Mouse (Mus musculus) stomach, postnatal 0 days (tissue): ENCODE data around the gene Fdxacb1.

Experiments
- CTCF ChIP-seq: IDR thresholded peaks from 2 replicates; pipeline ENCODE4 v1.5.1; 2016; ENCODE audit warnings: antibody characterized with exemption, low read depth, mild to moderate bottlenecking, moderate library complexity
- EP300 ChIP-seq: optimal IDR thresholded peaks from 2 replicates; pipeline ENCODE3; 2016; ENCODE audit warnings: antibody characterized with exemption

DNA sequence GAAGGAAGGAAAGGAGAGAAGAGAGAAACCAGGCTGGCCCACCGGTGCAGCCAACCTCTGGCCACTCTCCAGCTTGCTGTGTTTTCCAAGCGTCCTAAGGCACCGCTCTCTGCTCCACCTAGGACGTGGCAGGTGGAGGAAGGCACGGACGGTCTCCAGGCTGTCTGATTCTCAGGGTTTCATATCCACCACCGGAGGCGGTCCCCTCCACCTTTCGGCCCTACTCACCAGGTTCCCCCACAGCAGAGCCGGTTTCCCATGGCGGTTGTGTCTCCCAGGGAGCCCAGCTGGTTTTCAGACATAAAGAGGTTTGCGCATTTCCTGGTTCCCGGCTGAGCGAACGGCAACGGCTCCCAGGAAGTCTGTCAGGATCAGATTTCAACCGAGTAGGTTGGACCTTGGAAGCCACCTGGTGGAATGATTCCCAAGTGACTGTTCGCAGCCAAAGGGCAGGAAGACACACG is 21.8 kb upstream of the Fdxacb1 start, which contains the start of gene 2310030G06Rik:
- TF ChIP-seq CTCF (peak; percentile 67), EP300 (no peak)
